Mouse (Mus musculus): ENCODE data around the gene Rfxank.

Gene Rfxank

DNA sequence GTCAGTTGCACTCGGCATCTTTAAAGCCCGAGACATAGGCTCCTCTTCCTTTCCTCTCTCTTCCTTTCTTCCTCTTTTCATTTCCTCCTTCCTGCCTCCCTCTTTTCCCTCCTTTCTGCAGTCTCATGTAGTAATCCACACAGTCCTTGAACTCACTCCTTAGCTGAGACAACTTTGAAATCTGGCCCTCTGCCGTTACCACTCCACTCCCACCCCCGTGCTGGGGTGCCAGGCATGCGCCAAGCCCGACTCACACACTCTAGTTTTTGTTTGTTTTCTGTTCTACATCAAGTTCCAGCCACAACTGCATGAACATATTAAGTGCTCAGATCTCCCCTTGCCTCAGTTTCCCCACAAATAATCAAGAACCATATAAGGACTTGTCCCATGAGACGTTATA lies 34.0 kb downstream of the Rfxank start:
- no peak for DNase-seq (ENCODE audit: low spot score)

- DNase-seq (ENCODE audit: low spot score) = no peak
Observed at GRCm38 (mm10) chr8:70104506-70104905, 34.4 kb downstream of the Rfxank start.

DNA sequence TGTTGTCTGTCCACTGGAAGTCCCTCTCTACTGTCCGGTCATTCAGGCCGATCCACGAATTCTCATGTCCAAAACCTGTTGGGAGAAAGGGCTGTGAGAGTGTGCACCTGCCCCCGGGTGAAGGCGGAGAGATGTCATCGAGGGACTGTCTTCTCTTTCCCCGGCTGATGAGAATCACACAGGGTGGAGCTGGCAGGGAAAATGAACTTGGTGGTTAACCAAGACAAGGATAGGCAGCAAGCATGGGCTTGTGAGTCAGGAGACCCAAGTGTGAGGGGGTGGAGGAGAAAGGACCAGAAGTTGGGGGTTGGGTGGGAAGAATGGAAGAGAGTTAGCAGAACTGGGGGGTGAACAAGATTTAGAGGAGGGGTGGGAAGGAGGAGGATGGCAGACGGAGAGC lies 38.7 kb downstream of the Rfxank start:
- no peak for DNase-seq (ENCODE audit: low spot score)

- DNase-seq (ENCODE audit: low spot score) = no peak
Observed at GRCm38 (mm10) chr8:70099276-70099675, 39.7 kb downstream of the Rfxank start.

DNA sequence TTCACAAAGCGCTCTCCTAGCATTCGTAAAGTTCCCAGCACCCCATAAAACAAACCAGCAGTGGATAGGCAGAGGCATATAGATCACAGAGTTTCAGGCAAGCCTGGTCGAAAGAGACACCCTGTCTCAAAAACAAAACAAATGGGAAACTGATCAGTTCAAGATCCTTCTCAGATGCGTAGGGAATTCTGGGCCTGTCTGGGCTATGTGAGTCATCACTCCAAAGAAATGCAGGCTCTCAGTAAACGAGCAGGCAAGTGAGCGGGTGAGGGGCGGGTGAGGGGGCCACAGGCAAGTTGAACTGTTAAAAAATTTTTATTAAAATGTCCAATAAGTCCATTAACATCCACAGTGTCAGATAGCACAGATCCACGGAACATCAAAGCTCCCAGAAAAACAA lies 46.2 kb downstream of the Rfxank start:
- DNase-seq (ENCODE audit: low spot score) = no peak

GRCm38 (mm10) chr8:70089296-70089960 lies 49.5 kb downstream of the Rfxank start:
- DNase-seq (ENCODE audit: low spot score) = no peak

GRCm38 (mm10) chr8:70087836-70088650 lies 50.9 kb downstream of the Rfxank start:
- DNase-seq (ENCODE audit: low spot score) = no peak

- DNase-seq (ENCODE audit: low spot score) = no peak
Observed at GRCm38 (mm10) chr8:70087237-70087636, 51.7 kb downstream of the Rfxank start.

GRCm38 (mm10) chr8:70086151-70086550 lies 52.8 kb downstream of the Rfxank start:
- DNase-seq (ENCODE audit: low spot score) = no peak

DNA sequence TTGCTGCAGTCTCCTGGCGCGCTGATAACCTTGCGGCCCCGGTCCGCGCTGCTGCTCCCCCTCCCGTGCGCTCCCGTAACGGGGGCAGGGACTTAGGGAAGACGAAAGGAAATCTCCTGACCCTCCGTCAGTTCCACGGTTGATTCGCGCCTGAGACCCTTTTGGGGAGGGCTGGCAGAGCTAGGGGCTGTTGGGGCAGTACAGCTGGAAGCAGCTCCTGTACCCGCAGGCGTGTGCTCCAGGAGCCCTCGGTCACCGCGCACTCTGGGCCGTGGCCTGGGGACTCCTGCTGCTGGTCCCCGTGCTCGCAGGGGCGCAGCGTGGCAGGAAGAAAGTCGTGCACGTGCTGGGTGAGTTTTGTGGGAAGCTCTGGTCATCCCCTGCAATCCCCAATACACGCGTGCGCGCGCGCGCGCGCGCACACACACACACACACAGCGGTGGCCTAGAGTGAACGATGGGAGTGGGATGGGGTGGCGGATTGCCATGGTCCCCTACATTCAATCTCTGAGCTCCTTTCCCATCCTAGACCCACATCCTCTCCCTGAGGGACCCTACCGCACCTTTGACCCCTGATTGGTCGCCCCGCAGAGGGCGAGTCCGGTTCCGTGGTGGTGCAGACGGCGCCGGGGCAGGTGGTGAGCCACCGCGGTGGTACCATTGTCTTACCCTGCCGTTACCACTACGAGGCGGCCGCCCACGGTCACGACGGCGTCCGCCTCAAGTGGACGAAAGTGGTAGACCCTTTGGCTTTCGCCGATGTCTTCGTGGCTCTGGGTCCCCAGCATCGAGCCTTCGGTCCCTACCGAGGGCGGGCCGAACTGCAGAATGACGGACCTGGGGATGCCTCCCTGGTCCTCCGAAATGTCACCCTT lies 54.5 kb downstream of the Rfxank start:
- DNase-seq (ENCODE audit: low spot score) = no peak

DNA sequence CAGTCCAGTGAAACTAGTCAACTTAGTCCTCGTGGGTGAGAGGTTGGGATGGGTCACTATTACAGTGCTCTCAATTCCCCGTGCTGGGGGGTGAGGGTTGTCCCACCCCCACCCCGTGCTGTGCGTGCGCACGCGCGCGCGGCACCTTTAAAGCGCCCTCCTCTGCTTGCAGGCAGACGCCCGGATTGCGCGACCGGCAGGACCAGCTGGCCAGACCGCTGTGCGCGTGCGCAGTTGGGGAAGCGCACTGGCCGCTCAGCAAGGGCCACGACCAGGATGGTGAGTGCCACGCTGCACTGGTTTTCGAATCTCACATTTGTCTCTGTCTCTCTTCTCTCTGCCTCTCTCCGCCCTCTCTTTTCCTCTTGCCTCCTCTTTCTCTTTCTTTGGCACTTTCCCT lies 55.7 kb downstream of the Rfxank start, which contains the start of gene Hapln4:
TSS of gene Hapln4 (plus strand) at position 173 of the 400 bp plus-strand sequence.
- DNase-seq (ENCODE audit: low spot score) = no peak

GRCm38 (mm10) chr8:70081976-70082375 lies 57.0 kb downstream of the Rfxank start:
- no peak for DNase-seq (ENCODE audit: low spot score)
